Mouse (Mus musculus) kidney, embryonic 16.5 days (tissue): Measurements from ENCODE around the gene Usp53. TPM values are rescaled to one million over a fixed set of nuclear protein-coding genes. Genes with fewer than 3 reads are reported as not detected.
"Not testable (repeated sequence)": the region's sequence is repeated elsewhere in the genome, so short reads cannot be mapped to it uniquely, and the experiment has no call there.

Source experiments
- ATAC-seq: fragments of 200-750 bp; cut with Nextera tagmentation; 2 replicates; pipeline ENCODE4 v1.8.0; 2017; ENCODE audit warnings: moderate TSS enrichment; ENCODE audit not compliant: low FRiP score, low TSS enrichment
- H3K27ac ChIP-seq: fragments of 300-500 bp; sonication (generic); 2 replicates; pipeline ENCODE4 v1.5.1; 2014; ENCODE audit warnings: low read length
- H3K27me3 ChIP-seq: fragments of 300-500 bp; sonication (generic); 2 replicates; pipeline ENCODE4 v1.6.1; 2014; ENCODE audit warnings: low read length, control low read depth, mixed read lengths; ENCODE audit not compliant: insufficient read depth
- H3K36me3 ChIP-seq: fragments of 300-500 bp; sonication (generic); 2 replicates; pipeline ENCODE4 v1.6.1; 2014; ENCODE audit warnings: low read length, control low read depth, mixed read lengths; ENCODE audit not compliant: insufficient read depth
- H3K4me1 ChIP-seq: fragments of 300-500 bp; sonication (generic); 2 replicates; pipeline ENCODE4 v1.6.1; 2014; ENCODE audit warnings: low read length, control low read depth, mixed read lengths; ENCODE audit not compliant: insufficient read depth
- H3K4me2 ChIP-seq: fragments of 300-500 bp; sonication (generic); replicated peaks from 2 replicates; pipeline ENCODE4 v1.6.1; 2014; ENCODE audit warnings: low read depth, low read length
- H3K4me3 ChIP-seq: fragments of 300-500 bp; sonication (generic); 2 replicates; pipeline ENCODE4 v1.5.1; 2014; ENCODE audit warnings: mild to moderate bottlenecking, low read length
- H3K9ac ChIP-seq: fragments of 300-500 bp; sonication (generic); replicated peaks from 2 replicates; pipeline ENCODE4 v1.6.1; 2014; ENCODE audit warnings: low read length
- H3K9me3 ChIP-seq: fragments of 300-500 bp; sonication (generic); 2 replicates; pipeline ENCODE4 v1.6.1; 2016; ENCODE audit warnings: low read length, control low read depth
- WGBS: fragments of 180-500 bp; shearing (Covaris S2); extraction: QIAGEN DNeasy Blood & Tissue Kit; methylation state at CpG from one replicate; pipeline ENCODE4 v1.1.7; 2014; 5-methylcytosine and 5-hydroxymethylcytosine counted together
- polyA plus RNA-seq: library from polyadenylated mRNA; unstranded; fragments of >200 nt; fragmentation: Nextera tagmentation; extraction: Ambion mirVana; gene quantifications from 2 replicates; pipeline ENCODE4 v1.2.1, GENCODE M21; 2015

Gene Usp53
- polyA plus RNA-seq, 1 experiment from 2014 or later, result 14.4 TPM

- Histone ChIP-seq H3K4me3 (no peak overlapping the region), H3K36me3 (0 out of 2 replicates have a peak, but pooled peaks cover 6% of the 10 kb centered on the region), H3K4me2 (no peak overlapping the region), H3K27me3 (no peaks in the 10 kb centered on the region), H3K9ac (no peak overlapping the region), H3K9me3 (no peaks in the 10 kb centered on the region), H3K4me1 (no peaks in the 10 kb centered on the region), H3K27ac (no peak overlapping the region)
- 93% methylated on average over 9 of the region's 9 CpGs for WGBS
- no peak for ATAC-seq
Observed at GRCm38 (mm10) chr3:122968391-122968790, 15.9 kb downstream of the Usp53 start.

- Histone ChIP-seq H3K4me1 (no peaks in the 10 kb centered on the region), H3K9ac (no peak overlapping the region), H3K36me3 (peaks cover 24% of the 10 kb centered on the region), H3K9me3 (0 out of 2 replicates have a peak, but pooled peaks cover 2% of the 10 kb centered on the region), H3K4me2 (no peak overlapping the region), H3K4me3 (no peak overlapping the region), H3K27ac (no peak overlapping the region), H3K27me3 (no peaks in the 10 kb centered on the region)
- WGBS, result 82% methylated on average over 5 of the region's 5 CpGs
- no peak for ATAC-seq
Observed at GRCm38 (mm10) chr3:122964301-122964700, 20.0 kb downstream of the Usp53 start.

- H3K4me1 ChIP-seq, result no peaks in the 10 kb centered on the region
- WGBS, result 89% methylated on average over 2 of the region's 2 CpGs
Observed at GRCm38 (mm10) chr3:122950129-122950528, 34.2 kb downstream of the Usp53 start.

GRCm38 (mm10) chr3:122943387-122943890 lies 40.9 kb downstream of the Usp53 start:
- ATAC-seq, result no peak
- no peaks in the 10 kb centered on the region for H3K27me3 ChIP-seq
- no peak overlapping the region for H3K4me2 ChIP-seq
- 70% methylated on average over 6 of the region's 6 CpGs for WGBS
- no peak overlapping the region for H3K9ac ChIP-seq
- H3K36me3 ChIP-seq, result 0 out of 2 replicates have a peak, but pooled peaks cover 4% of the 10 kb centered on the region
- H3K4me1 ChIP-seq, result no peaks in the 10 kb centered on the region
- H3K27ac ChIP-seq, result no peak overlapping the region
- no peaks in the 10 kb centered on the region for H3K9me3 ChIP-seq
- no peak overlapping the region for H3K4me3 ChIP-seq

More at GRCm38 (mm10) chr3:122950129-122950528, 34.2 kb downstream of the Usp53 start:
- no peak overlapping the region for H3K9ac ChIP-seq
- no peaks in the 10 kb centered on the region for H3K27me3 ChIP-seq
- no peak overlapping the region for H3K27ac ChIP-seq
- no peak overlapping the region for H3K4me3 ChIP-seq
- H3K36me3 ChIP-seq, result peaks cover 21% of the 10 kb centered on the region
- H3K4me2 ChIP-seq, result no peak overlapping the region
- ATAC-seq, result no peak
- H3K9me3 ChIP-seq, result no peaks in the 10 kb centered on the region

GRCm38 (mm10) chr3:122939215-122939614 lies 45.1 kb downstream of the Usp53 start:
- 77% methylated on average over 2 of the region's 2 CpGs for WGBS
- H3K36me3 ChIP-seq, result peaks cover 7% of the 10 kb centered on the region; the same call in 1 of the 2 replicates
- H3K27ac ChIP-seq, result no peak overlapping the region

GRCm38 (mm10) chr3:122937176-122937575 lies 47.1 kb downstream of the Usp53 start:
- not testable (repeated sequence) for H3K4me3 ChIP-seq, H3K4me1 ChIP-seq, H3K4me2 ChIP-seq, ATAC-seq, H3K27me3 ChIP-seq, H3K9me3 ChIP-seq, H3K9ac ChIP-seq, H3K27ac ChIP-seq
- H3K36me3 ChIP-seq, result peaks cover 11% of the 10 kb centered on the region; the same call in 1 of the 2 replicates
- 82% methylated on average over 13 of the region's 13 CpGs for WGBS

More at GRCm38 (mm10) chr3:122939215-122939614, 45.1 kb downstream of the Usp53 start:
- Histone ChIP-seq H3K9me3 (no peaks in the 10 kb centered on the region), H3K4me1 (no peaks in the 10 kb centered on the region), H3K9ac (no peak overlapping the region), H3K4me3 (no peak overlapping the region), H3K4me2 (no peak overlapping the region), H3K27me3 (no peaks in the 10 kb centered on the region)
- ATAC-seq, result no peak

DNA sequence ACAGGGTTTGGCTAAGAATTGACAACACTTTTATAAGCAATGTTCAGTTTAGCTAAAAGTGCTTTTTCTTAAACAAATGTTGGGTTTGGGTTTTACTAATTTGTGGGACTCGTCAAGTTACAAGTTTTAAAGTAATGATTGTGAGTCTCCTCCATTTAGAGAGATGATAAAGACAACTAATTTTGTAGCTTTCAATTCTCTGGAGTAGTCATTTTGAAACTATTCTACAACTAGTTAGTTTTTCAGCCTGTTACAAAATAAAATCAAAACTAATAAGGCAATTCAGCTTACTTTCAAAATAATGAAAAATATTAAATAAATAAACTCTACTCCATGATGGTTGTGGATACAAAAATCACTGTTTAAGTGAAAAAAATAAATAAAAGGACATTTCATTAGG lies 51.8 kb downstream of the Usp53 start:
- H3K9ac ChIP-seq, result no peak overlapping the region
- no peak overlapping the region for H3K4me2 ChIP-seq
- ATAC-seq, result no peak
- WGBS, result 86% methylated on average over 1 of the region's 1 CpGs
- H3K4me3 ChIP-seq, result no peak overlapping the region
- peaks cover 14% of the 10 kb centered on the region for H3K36me3 ChIP-seq
- H3K9me3 ChIP-seq, result no peaks in the 10 kb centered on the region
- no peak overlapping the region for H3K27ac ChIP-seq
- no peaks in the 10 kb centered on the region for H3K27me3 ChIP-seq
- H3K4me1 ChIP-seq, result no peaks in the 10 kb centered on the region

DNA sequence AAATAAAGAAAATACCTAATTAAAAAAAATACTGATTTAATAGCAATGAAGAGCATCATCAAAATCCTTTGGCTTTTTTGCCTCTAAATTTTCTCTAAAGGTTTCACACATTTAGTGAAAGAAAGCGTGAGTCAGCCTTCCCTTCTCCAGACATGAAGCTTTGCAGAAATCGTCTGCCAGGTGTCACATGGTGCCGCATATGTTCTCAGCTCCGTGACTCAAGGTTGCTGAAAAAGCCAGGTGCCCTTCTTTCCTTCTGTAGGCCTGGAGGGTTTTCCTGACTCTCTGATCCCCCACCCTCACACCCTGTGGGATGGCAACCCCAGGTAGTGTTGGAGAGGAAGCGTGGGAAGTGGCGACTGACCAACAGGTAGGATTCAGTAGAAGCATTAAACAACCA lies 54.6 kb downstream of the Usp53 start:
- Histone ChIP-seq H3K27ac (no peak overlapping the region), H3K4me3 (no peak overlapping the region), H3K4me2 (no peak overlapping the region), H3K9ac (no peak overlapping the region), H3K9me3 (no peaks in the 10 kb centered on the region), H3K36me3 (peaks cover 14% of the 10 kb centered on the region), H3K4me1 (0 out of 2 replicates have a peak, but pooled peaks cover 8% of the 10 kb centered on the region), H3K27me3 (no peaks in the 10 kb centered on the region)
- no peak for ATAC-seq
- 91% methylated on average over 6 of the region's 6 CpGs for WGBS

GRCm38 (mm10) chr3:122924009-122924914 lies 60.0 kb downstream of the Usp53 start, which contains the start of gene 1810037I17Rik:
Gene 1810037I17Rik (plus strand): TSS chr3:122924203.
- H3K27me3 ChIP-seq, result no peaks in the 10 kb centered on the region
- peaks cover 19% of the 10 kb centered on the region; the same call in 1 of the 2 replicates for H3K4me1 ChIP-seq
- 1% methylated on average over 51 of the region's 68 CpGs for WGBS
- peaks cover 6% of the 10 kb centered on the region for H3K36me3 ChIP-seq
- peak within 1 kb of the TSS; percentile 84 for H3K27ac ChIP-seq
- H3K4me3 ChIP-seq, result peak within 1 kb of the TSS; percentile 69
- no peaks in the 10 kb centered on the region for H3K9me3 ChIP-seq
- peak within 1 kb of the TSS; percentile 80 for H3K9ac ChIP-seq
- peak; percentile 99 for ATAC-seq
- peak within 1 kb of the TSS; percentile 76 for H3K4me2 ChIP-seq
